ENCODE assay signal across 22 mouse cellular contexts in genomic region chrX:56606536-56606935, GRCm38 (mm10). TPM values are rescaled to one million over a fixed set of nuclear protein-coding genes. Genes with fewer than 3 reads are reported as not detected.
DNase-seq lines count a peak whose midpoint lies in the region; ATAC-seq and TF ChIP-seq lines count a peak whose summit lies in the region.
"Had no signal": no experiment of that assay in that cellular context is flagged by ENCODE, and none has a peak within 500 bp of the region (broad histone marks: within the 10 kb centered on the region; RNA-seq: fewer than 3 reads in every experiment).

No protein-coding gene starts in this region.

- peaks cover 7% of the 10 kb centered on the region; the same call in 1 of the 2 replicates for H3K79me2 ChIP-seq in liver, adult 2 months (ENCODE audit: control insufficient read depth, insufficient read depth, low read length)

- WGBS in liver, adult 2 months = 57% methylated on average over 2 of the region's 2 CpGs
- 59% methylated on average over 2 of the region's 2 CpGs for WGBS in liver, postnatal 0 days (ENCODE audit: insufficient replicate concordance)
- 40% methylated on average over 2 of the region's 2 CpGs for WGBS in liver, embryonic 11.5 days

- TF ChIP-seq POLR2A in liver, adult 2 months (IDR thresholded peaks at IDR 0.05; ENCODE audit: extremely low read depth, insufficient read depth, low read length) = no peak

- TF ChIP-seq EP300 in liver, postnatal 0 days (IDR thresholded peaks at IDR 0.05; ENCODE audit: low read depth) = no peak

- H3K27ac ChIP-seq in liver, adult 2 months (replicated peaks; ENCODE audit: insufficient read depth, low read depth, low read length) = no peak overlapping the region
- 0 out of 2 replicates have a peak overlapping the region, but pooled peaks have one; percentile 11 for H3K27ac ChIP-seq in liver, postnatal 0 days (ENCODE audit: low read depth)
- H3K27ac ChIP-seq in liver, embryonic 11.5 days (ENCODE audit: low read depth, low read length) = no peak overlapping the region; the same call in 1 of the 2 replicates
- H3K27ac ChIP-seq: embryonic facial prominence, embryonic 10.5 days; embryonic facial prominence, embryonic 12.5 days; forebrain, embryonic 13.5 days; forebrain, embryonic 15.5 days had no signal

- no peaks in the 10 kb centered on the region for H3K27me3 ChIP-seq in liver, adult 2 months (ENCODE audit: control insufficient read depth, insufficient read depth, low read length)
- no peaks in the 10 kb centered on the region for H3K27me3 ChIP-seq in liver, postnatal 0 days (ENCODE audit: insufficient read depth, low read length)
- H3K27me3 ChIP-seq in liver, embryonic 11.5 days (replicated peaks; ENCODE audit: control insufficient read depth, insufficient read depth, low read length) = no peaks in the 10 kb centered on the region
- H3K27me3 ChIP-seq: embryonic facial prominence, embryonic 12.5 days; forebrain, embryonic 13.5 days; forebrain, embryonic 15.5 days had no signal

- H3K9ac ChIP-seq in liver, adult 2 months (ENCODE audit: low read depth, low read length) = no peak overlapping the region
- no peak overlapping the region for H3K9ac ChIP-seq in liver, postnatal 0 days (replicated peaks)
- no peak overlapping the region for H3K9ac ChIP-seq in liver, embryonic 11.5 days (ENCODE audit: low read depth, low read length)
- H3K9ac ChIP-seq: embryonic facial prominence, embryonic 12.5 days; forebrain, embryonic 13.5 days; forebrain, embryonic 15.5 days; forebrain, postnatal 0 days had no signal

- H3K9me3 ChIP-seq in liver, postnatal 0 days (ENCODE audit: low read length) = no peaks in the 10 kb centered on the region
- no peaks in the 10 kb centered on the region for H3K9me3 ChIP-seq in liver, embryonic 11.5 days (ENCODE audit: control insufficient read depth, low read length)
- H3K9me3 ChIP-seq: embryonic facial prominence, embryonic 10.5 days; embryonic facial prominence, embryonic 12.5 days; forebrain, embryonic 13.5 days; forebrain, embryonic 15.5 days had no signal

- peaks cover 6% of the 10 kb centered on the region; the same call in 1 of the 2 replicates for H3K4me1 ChIP-seq in liver, adult 2 months (ENCODE audit: control insufficient read depth, insufficient read depth, low read length)
- H3K4me1 ChIP-seq in liver, postnatal 0 days (ENCODE audit: insufficient read depth) = peaks cover 4% of the 10 kb centered on the region; the same call in 1 of the 2 replicates
- H3K4me1 ChIP-seq in liver, embryonic 11.5 days (replicated peaks; ENCODE audit: control insufficient read depth, insufficient read depth, low read length) = peaks cover 2% of the 10 kb centered on the region; the same call in 1 of the 2 replicates

- DNase-seq in liver, adult 2 months (ENCODE audit: extremely low read depth, low read depth, low spot score) = peak; percentile 51
- DNase-seq in liver (no peak), adipocyte (ENCODE audit: low spot score) (peak; percentile 62)
- no peak for DNase-seq in liver, postnatal 0 days
- DNase-seq in liver, embryonic 11.5 days (ENCODE audit: low spot score) = no peak
- no peak for DNase-seq in adrenal gland, adult (ENCODE audit: inconsistent age in 2 of 2, low spot score in 1 of 2)
- no peak for DNase-seq in frontal cortex, adult 2 months (ENCODE audit: extremely low spot score in 1 of 2, low spot score in 1 of 2)
- DNase-seq: adrenal gland, adult 2 months; adrenal gland, postnatal 10 days; adrenal gland, postnatal 25 days; cerebellum, adult 11-12 months; cerebellum, adult 2 months; cerebellum, adult 9-10 months; cerebellum, postnatal 10 days; cerebellum, postnatal 25 days; forebrain, postnatal 0 days had no signal

- peak; percentile 22; the same call in 1 of the 2 replicates for ATAC-seq in liver, postnatal 0 days
- no peak for ATAC-seq in liver, embryonic 11.5 days (replicated peaks; ENCODE audit: low FRiP score)
- ATAC-seq: forebrain, embryonic 13.5 days; forebrain, embryonic 15.5 days; forebrain, postnatal 0 days had no signal

- H3K4me3 ChIP-seq in liver, adult 2 months (ENCODE audit: insufficient read depth, low read depth, low read length) = no peak overlapping the region
- no peak overlapping the region for H3K4me3 ChIP-seq in liver, postnatal 0 days (ENCODE audit: low read depth, low read length)
- H3K4me3 ChIP-seq in liver, embryonic 11.5 days (ENCODE audit: low read depth, low read length) = no peak overlapping the region
- H3K4me3 ChIP-seq: embryonic facial prominence, embryonic 10.5 days; embryonic facial prominence, embryonic 12.5 days; forebrain, embryonic 13.5 days; forebrain, embryonic 15.5 days had no signal

- H3K4me2 ChIP-seq in liver, postnatal 0 days (ENCODE audit: low read depth, low read length) = no peak overlapping the region
- no peak overlapping the region for H3K4me2 ChIP-seq in liver, embryonic 11.5 days
- H3K4me2 ChIP-seq: embryonic facial prominence, embryonic 12.5 days; forebrain, embryonic 13.5 days; forebrain, embryonic 15.5 days had no signal

- H3K36me3 ChIP-seq in liver, adult 2 months (ENCODE audit: control insufficient read depth, insufficient read depth, low read length) = no peaks in the 10 kb centered on the region
- no peaks in the 10 kb centered on the region for H3K36me3 ChIP-seq in liver, postnatal 0 days (replicated peaks; ENCODE audit: insufficient read depth, low read length)
- H3K36me3 ChIP-seq in liver, embryonic 11.5 days (ENCODE audit: control insufficient read depth, insufficient read depth, low read length) = no peaks in the 10 kb centered on the region
- H3K36me3 ChIP-seq: embryonic facial prominence, embryonic 10.5 days; embryonic facial prominence, embryonic 12.5 days; forebrain, embryonic 15.5 days had no signal

- no peak for TF ChIP-seq CTCF in liver, adult 2 months (IDR thresholded peaks at IDR 0.05; ENCODE audit: low read depth, low read length)
- TF ChIP-seq CTCF in liver, postnatal 0 days (IDR thresholded peaks at IDR 0.05; ENCODE audit: low read depth) = no peak

RNA-seq across cellular contexts. Expression of gene Slc9a6, which starts 3.0 kb away (rescaled TPM):
- 7.8 and 11.1 TPM in 2 replicates for total RNA-seq in liver, adult 2 months (2014; rRNA removed)
- 11.2 and 11.5 TPM in 2 replicates for polyA plus RNA-seq in liver, adult 2 months (2012; rRNA removed)
- polyA plus RNA-seq in liver, postnatal 0 days (2015; fragmentation: Nextera tagmentation; extraction: Ambion mirVana) = 3.7 and 4.0 TPM in 2 replicates
- 6.8 and 7.3 TPM in 2 replicates for polyA plus RNA-seq in liver, embryonic 11.5 days (2014; fragmentation: Nextera tagmentation; extraction: Ambion mirVana)
- polyA plus RNA-seq in frontal cortex, adult 2 months (2012; rRNA removed) = 64.8 and 73.8 TPM in 2 replicates

RNA-seq across cellular contexts. Expression of gene Mmgt1, which starts 8.7 kb away (rescaled TPM):
- total RNA-seq in liver, adult 2 months (2014; rRNA removed) = 12.5 and 14.8 TPM in 2 replicates
- polyA plus RNA-seq in liver, adult 2 months (2012; rRNA removed) = 4.3 and 4.6 TPM in 2 replicates
- polyA plus RNA-seq in liver, postnatal 0 days (2015; fragmentation: Nextera tagmentation; extraction: Ambion mirVana) = 4.8 and 5.0 TPM in 2 replicates
- polyA plus RNA-seq in liver, embryonic 11.5 days (2014; fragmentation: Nextera tagmentation; extraction: Ambion mirVana) = 20.2 and 25.0 TPM in 2 replicates
- polyA plus RNA-seq in frontal cortex, adult 2 months (2012; rRNA removed) = 22.4 and 23.2 TPM in 2 replicates

RNA-seq across cellular contexts. Expression of gene Gm648, which starts 57.1 kb away (rescaled TPM):
- total RNA-seq in liver, adult 2 months (2014; rRNA removed) = not detected in 2 replicates
- polyA plus RNA-seq in liver, adult 2 months (2012; rRNA removed) = not detected in 2 replicates
- polyA plus RNA-seq in liver, postnatal 0 days (2015; fragmentation: Nextera tagmentation; extraction: Ambion mirVana) = not detected in 2 replicates
- not detected in 2 replicates for polyA plus RNA-seq in liver, embryonic 11.5 days (2014; fragmentation: Nextera tagmentation; extraction: Ambion mirVana)
- polyA plus RNA-seq in frontal cortex, adult 2 months (2012; rRNA removed) = 0.17 TPM in 1 of 2 replicates, not detected in the other
- total RNA-seq: adrenal gland, adult 2 months; adrenal gland, postnatal 10 days; adrenal gland, postnatal 25 days; forebrain, postnatal 0 days had no signal
- polyA plus RNA-seq: adrenal gland, adult 2 months; cerebellum, adult 2 months; cortical plate, adult 2 months; embryonic facial prominence, embryonic 10.5 days; embryonic facial prominence, embryonic 12.5 days; embryonic facial prominence, embryonic 14.5 days; forebrain, embryonic 13.5 days; forebrain, embryonic 15.5 days; forebrain, postnatal 0 days had no signal

Comparison
In these comparisons a context has a peak if more than half of its experiments do, and no peak if none do; other contexts are left out.
1. DNase-seq: peak in liver, adult 2 months (single experiment) and adipocyte (single experiment); none in liver (single experiment), liver, postnatal 0 days (single experiment), liver, embryonic 11.5 days (single experiment), adrenal gland, adult (0 of 2) and frontal cortex, adult 2 months (0 of 2).